Mouse (Mus musculus): Measurements from ENCODE around the gene Usb1. TPM values are rescaled to one million over a fixed set of nuclear protein-coding genes. Genes with fewer than 3 reads are reported as not detected.
A peak's percentile ranks its signal among the peaks of the same experiment; 100 is the strongest.

Gene Usb1
- polyA plus RNA-seq, 1 experiment from 2014 or later, result 43.0 TPM

DNA sequence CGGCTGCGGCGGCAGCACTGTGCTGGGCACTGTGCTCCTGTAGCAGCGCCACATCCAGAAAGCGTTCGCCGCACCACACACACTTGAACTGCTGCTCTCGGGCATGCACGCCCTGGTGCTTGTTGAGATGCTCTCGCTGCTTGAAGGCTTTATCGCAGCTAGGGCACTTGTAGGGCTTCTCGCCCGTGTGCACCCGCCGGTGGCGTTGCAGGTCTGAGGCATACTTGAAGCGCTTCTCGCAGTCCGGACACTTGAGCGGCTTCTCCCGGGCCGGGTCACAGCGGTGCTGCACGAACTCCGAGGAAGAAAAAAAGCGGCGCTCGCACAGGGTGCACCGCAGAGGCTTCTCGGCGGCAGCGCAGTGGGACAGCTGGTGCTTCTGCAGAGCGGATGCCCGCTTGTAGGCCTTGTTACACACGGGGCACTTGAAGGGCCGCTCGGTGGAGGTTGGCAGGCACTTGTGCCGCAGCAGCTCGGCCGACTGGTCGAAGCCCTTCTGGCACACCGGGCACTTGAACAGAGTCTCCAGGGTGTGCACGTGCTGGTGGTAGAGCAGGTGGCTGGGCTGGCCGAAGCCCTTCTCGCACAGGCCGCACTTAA, 4.1 kb upstream of the Usb1 start:
- 88% methylated on average over 46 of the region's 46 CpGs for WGBS
- H3K4me1 ChIP-seq (ENCODE audit: control insufficient read depth, insufficient read depth, low read length), result peaks cover 9% of the 10 kb centered on the region
- H3K4me3 ChIP-seq (ENCODE audit: low read depth, low read length), result no peak overlapping the region
- no peak overlapping the region for H3K27ac ChIP-seq (replicated peaks; ENCODE audit: low read depth, low read length)
- peaks cover 24% of the 10 kb centered on the region for H3K36me3 ChIP-seq (ENCODE audit: control insufficient read depth, insufficient read depth, low read length)
- H3K4me2 ChIP-seq (ENCODE audit: low read depth, severe bottlenecking), result no peak overlapping the region
- H3K9me3 ChIP-seq (ENCODE audit: control insufficient read depth, low read length), result no peaks in the 10 kb centered on the region
- no peaks in the 10 kb centered on the region for H3K27me3 ChIP-seq (ENCODE audit: control insufficient read depth, insufficient read depth, low read length)
- ATAC-seq (ENCODE audit: insufficient number of reproducible peaks, low FRiP score, low TSS enrichment, low read depth), result no peak
- no peak for DNase-seq (ENCODE audit: low spot score)
- H3K9ac ChIP-seq (ENCODE audit: low read length), result no peak overlapping the region

DNA sequence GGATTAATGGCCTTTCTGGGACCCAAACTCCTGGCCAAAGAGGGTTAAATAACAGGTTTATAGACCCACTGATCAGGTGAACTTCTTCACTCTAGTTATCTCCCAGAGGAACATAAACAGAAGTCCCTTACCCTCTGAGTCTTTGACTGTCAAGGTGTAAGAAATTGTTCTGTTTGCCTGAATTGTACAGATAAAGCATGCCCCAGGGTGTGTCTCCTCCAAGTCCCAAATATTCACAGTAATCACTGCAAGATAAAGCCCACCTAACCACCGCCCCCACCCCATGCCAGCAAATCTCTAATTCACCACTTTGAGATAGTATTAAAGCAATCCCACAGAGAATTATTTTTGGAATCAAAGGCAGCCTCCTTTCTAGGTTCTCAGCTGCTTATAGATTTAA, 1.7 kb upstream of the Usb1 start:
- Histone ChIP-seq H3K9me3 (ENCODE audit: control insufficient read depth, low read length) (no peaks in the 10 kb centered on the region), H3K4me2 (ENCODE audit: low read depth, severe bottlenecking) (peak overlapping the region; percentile 79), H3K9ac (ENCODE audit: low read length) (no peak overlapping the region; the same call in 1 of the 2 replicates), H3K27ac (replicated peaks; ENCODE audit: low read depth, low read length) (no peak overlapping the region), H3K27me3 (ENCODE audit: control insufficient read depth, insufficient read depth, low read length) (no peaks in the 10 kb centered on the region), H3K4me1 (ENCODE audit: control insufficient read depth, insufficient read depth, low read length) (peaks cover 9% of the 10 kb centered on the region), H3K4me3 (ENCODE audit: low read depth, low read length) (peak overlapping the region; percentile 86; the same call in 1 of the 2 replicates), H3K36me3 (ENCODE audit: control insufficient read depth, insufficient read depth, low read length) (peaks cover 24% of the 10 kb centered on the region)
- DNase-seq (ENCODE audit: low spot score) (no peak), ATAC-seq (ENCODE audit: insufficient number of reproducible peaks, low FRiP score, low TSS enrichment, low read depth) (no peak)
- 97% methylated on average over 1 of the region's 1 CpGs for WGBS

DNA sequence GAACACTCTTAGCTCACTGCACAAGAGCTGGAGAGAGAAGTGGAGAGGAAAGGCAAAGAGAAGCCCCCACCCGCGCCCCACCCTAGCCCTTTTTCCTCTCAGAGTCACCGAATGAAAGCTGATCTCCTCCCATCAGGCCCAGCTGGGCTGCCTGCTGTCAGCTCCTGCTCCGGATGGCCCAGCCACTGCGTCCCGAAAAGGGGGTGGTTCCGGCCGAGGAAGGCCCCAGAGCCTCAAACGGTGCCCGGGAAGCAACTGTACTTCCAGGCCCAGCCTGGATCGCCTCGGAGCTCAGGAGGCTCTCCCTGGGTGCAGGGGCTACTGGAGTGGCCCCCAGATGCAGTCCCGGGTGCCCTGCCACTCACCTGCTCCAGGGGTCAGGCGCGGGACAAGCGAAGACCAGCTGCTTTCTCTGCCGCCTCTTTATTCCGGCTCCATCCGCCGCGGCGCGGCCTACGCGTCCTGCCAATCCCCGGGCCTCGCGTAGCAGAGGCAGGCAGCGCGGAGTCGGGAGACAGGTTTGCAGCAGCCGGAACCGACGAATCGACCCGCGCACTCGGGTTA, 846 bp upstream of the Usb1 start:
- DNase-seq (ENCODE audit: low spot score), result no peak
- Histone ChIP-seq H3K27ac (replicated peaks; ENCODE audit: low read depth, low read length) (peak overlapping the region; percentile 90), H3K9ac (ENCODE audit: low read length) (peak overlapping the region; percentile 89), H3K27me3 (ENCODE audit: control insufficient read depth, insufficient read depth, low read length) (no peaks in the 10 kb centered on the region), H3K4me2 (ENCODE audit: low read depth, severe bottlenecking) (peak overlapping the region; percentile 79), H3K9me3 (ENCODE audit: control insufficient read depth, low read length) (no peaks in the 10 kb centered on the region), H3K4me1 (ENCODE audit: control insufficient read depth, insufficient read depth, low read length) (peaks cover 9% of the 10 kb centered on the region), H3K36me3 (ENCODE audit: control insufficient read depth, insufficient read depth, low read length) (peaks cover 22% of the 10 kb centered on the region), H3K4me3 (ENCODE audit: low read depth, low read length) (peak overlapping the region; percentile 86)
- WGBS, result under 1% methylated on average over 38 of the region's 38 CpGs
- peak; percentile 62 for ATAC-seq (ENCODE audit: insufficient number of reproducible peaks, low FRiP score, low TSS enrichment, low read depth)

DNA sequence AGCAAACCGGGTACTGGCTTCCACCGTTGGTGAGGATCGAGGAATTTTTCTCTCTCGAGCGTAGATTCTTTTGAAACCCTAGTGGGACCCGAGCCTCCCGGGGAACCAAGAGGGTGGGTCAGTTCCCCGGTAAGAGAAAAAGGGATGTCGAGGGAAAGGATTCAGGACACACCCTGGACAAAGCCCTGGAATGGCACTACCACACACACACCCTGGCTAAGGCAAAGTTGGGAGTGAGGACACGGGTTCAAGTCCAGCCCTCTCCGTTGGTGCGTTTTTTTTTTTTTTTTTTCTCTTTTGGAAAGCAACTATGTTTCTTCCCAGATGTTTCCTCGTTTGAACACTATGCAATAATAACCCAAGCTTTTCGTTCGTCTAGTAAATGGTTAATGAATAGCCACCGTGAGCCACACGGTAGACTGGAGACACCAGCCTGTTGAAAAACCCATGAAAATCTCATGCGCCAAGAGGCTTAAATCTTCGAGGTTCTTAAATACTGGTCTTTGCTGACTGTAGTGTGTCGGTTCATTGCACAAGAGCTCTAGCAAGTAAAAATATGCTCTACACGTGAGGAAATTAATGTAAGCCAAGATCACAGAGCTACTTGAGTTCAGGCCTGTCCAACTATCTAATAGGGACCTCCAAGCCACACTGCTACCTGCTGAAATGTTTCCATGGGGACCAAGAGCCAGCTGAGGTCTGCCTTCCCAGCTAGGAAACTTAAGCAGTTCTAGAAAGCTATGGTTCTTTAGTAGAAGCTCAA, 534 bp downstream of the Usb1 start:
- Histone ChIP-seq H3K27me3 (ENCODE audit: control insufficient read depth, insufficient read depth, low read length) (no peaks in the 10 kb centered on the region), H3K9me3 (ENCODE audit: control insufficient read depth, low read length) (no peaks in the 10 kb centered on the region), H3K4me2 (ENCODE audit: low read depth, severe bottlenecking) (peak overlapping the region; percentile 79; the same call in 1 of the 2 replicates), H3K36me3 (ENCODE audit: control insufficient read depth, insufficient read depth, low read length) (peaks cover 20% of the 10 kb centered on the region), H3K4me3 (ENCODE audit: low read depth, low read length) (peak overlapping the region; percentile 86), H3K9ac (ENCODE audit: low read length) (peak overlapping the region; percentile 8; the same call in 1 of the 2 replicates), H3K4me1 (ENCODE audit: control insufficient read depth, insufficient read depth, low read length) (peaks cover 9% of the 10 kb centered on the region), H3K27ac (replicated peaks; ENCODE audit: low read depth, low read length) (peak overlapping the region; percentile 90)
- WGBS, result 32% methylated on average over 21 of the region's 21 CpGs
- ATAC-seq (ENCODE audit: insufficient number of reproducible peaks, low FRiP score, low TSS enrichment, low read depth), result peak; percentile 29; the same call in 1 of the 2 replicates
- DNase-seq (ENCODE audit: low spot score), result no peak

DNA sequence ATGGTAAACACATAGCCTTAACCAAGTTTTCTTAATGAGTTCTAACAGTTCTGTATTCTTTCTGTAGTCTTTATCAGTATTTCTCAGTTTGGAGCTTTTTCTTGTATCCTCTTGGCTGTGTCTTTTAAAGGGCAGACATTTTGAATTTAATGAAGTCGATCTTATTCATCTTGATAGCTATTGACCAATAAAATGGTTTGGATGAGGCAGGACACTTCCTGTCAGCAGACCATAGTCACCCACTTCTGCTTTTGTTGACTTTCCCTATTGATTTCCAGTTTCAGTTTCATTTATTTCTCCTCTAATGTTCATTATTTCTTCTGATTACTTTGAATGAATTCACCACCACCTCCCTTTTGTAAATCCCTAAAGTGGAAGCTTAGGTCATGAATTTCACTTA, 3.6 kb downstream of the Usb1 start:
- peaks cover 2% of the 10 kb centered on the region; the same call in 1 of the 2 replicates for H3K36me3 ChIP-seq (ENCODE audit: control insufficient read depth, insufficient read depth, low read length)
- ATAC-seq (ENCODE audit: insufficient number of reproducible peaks, low FRiP score, low TSS enrichment, low read depth), result no peak
- 85% methylated on average over 1 of the region's 1 CpGs for WGBS

DNA sequence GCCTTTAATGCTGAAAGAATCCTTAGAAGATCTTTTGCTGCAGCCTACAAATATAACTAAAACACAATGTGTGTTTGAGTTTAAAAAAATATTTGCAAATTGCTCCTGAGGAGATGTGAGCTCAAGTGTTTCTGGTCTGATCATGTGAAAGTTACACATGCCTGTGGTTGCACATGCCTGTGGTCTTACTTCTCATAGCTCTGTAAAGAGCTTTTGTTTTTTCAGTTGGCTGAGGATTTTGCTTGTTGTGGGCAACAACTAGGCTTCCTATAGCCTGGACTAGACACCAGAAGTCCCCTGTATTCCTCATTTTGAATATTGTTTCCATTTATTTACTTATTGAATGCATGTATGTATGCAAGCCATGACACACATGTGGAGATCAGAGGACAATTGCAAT, 4.3 kb downstream of the Usb1 start:
- H3K36me3 ChIP-seq (ENCODE audit: control insufficient read depth, insufficient read depth, low read length), result peaks cover 2% of the 10 kb centered on the region; the same call in 1 of the 2 replicates

More for the DNA sequence above, 3.6 kb downstream of the Usb1 start:
- H3K9ac ChIP-seq (ENCODE audit: low read length), result no peak overlapping the region
- no peak overlapping the region for H3K4me2 ChIP-seq (ENCODE audit: low read depth, severe bottlenecking)
- H3K27ac ChIP-seq (replicated peaks; ENCODE audit: low read depth, low read length), result no peak overlapping the region
- no peaks in the 10 kb centered on the region for H3K27me3 ChIP-seq (ENCODE audit: control insufficient read depth, insufficient read depth, low read length)
- H3K9me3 ChIP-seq (ENCODE audit: control insufficient read depth, low read length), result no peaks in the 10 kb centered on the region
- no peak overlapping the region for H3K4me3 ChIP-seq (ENCODE audit: low read depth, low read length)
- peaks cover 3% of the 10 kb centered on the region; the same call in 1 of the 2 replicates for H3K4me1 ChIP-seq (ENCODE audit: control insufficient read depth, insufficient read depth, low read length)
- DNase-seq (ENCODE audit: low spot score), result no peak

DNA sequence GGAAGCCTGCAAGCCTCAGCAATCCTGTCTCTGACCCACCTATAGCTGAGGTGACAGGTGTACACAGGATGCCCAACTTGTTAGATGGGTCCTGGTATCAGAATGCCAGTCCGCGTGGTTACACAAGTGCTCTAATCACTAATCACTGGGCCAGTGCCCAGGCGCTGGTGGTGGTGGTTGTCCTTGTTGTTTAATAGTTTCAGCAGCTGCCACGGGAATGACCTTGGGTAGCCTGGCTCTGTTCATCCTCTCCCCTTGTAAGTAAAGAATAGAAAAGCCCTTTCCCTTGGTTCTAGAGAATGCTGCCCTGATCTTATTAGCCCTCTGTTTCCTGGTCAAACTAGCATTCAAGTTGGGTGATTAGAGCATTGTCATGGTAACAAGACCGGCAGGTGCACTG, 9.6 kb downstream of the Usb1 start:
- DNase-seq (ENCODE audit: low spot score), result no peak
- no peaks in the 10 kb centered on the region for H3K27me3 ChIP-seq (ENCODE audit: control insufficient read depth, insufficient read depth, low read length)
- no peaks in the 10 kb centered on the region for H3K4me1 ChIP-seq (ENCODE audit: control insufficient read depth, insufficient read depth, low read length)
- H3K9ac ChIP-seq (ENCODE audit: low read length), result no peak overlapping the region
- H3K36me3 ChIP-seq (ENCODE audit: control insufficient read depth, insufficient read depth, low read length), result 0 out of 2 replicates have a peak, but pooled peaks cover 2% of the 10 kb centered on the region
- 72% methylated on average over 5 of the region's 5 CpGs for WGBS
- no peaks in the 10 kb centered on the region for H3K9me3 ChIP-seq (ENCODE audit: control insufficient read depth, low read length)
- ATAC-seq (ENCODE audit: insufficient number of reproducible peaks, low FRiP score, low TSS enrichment, low read depth), result no peak
- no peak overlapping the region for H3K27ac ChIP-seq (replicated peaks; ENCODE audit: low read depth, low read length)
- no peak overlapping the region for H3K4me3 ChIP-seq (ENCODE audit: low read depth, low read length)
- H3K4me2 ChIP-seq (ENCODE audit: low read depth, severe bottlenecking), result no peak overlapping the region

More for the DNA sequence above, 4.3 kb downstream of the Usb1 start:
- no peak overlapping the region for H3K4me2 ChIP-seq (ENCODE audit: low read depth, severe bottlenecking)
- H3K4me3 ChIP-seq (ENCODE audit: low read depth, low read length), result no peak overlapping the region
- ATAC-seq (ENCODE audit: insufficient number of reproducible peaks, low FRiP score, low TSS enrichment, low read depth) (no peak), DNase-seq (ENCODE audit: low spot score) (no peak)
- no peaks in the 10 kb centered on the region for H3K4me1 ChIP-seq (ENCODE audit: control insufficient read depth, insufficient read depth, low read length)
- no peak overlapping the region for H3K9ac ChIP-seq (ENCODE audit: low read length)
- no peaks in the 10 kb centered on the region for H3K27me3 ChIP-seq (ENCODE audit: control insufficient read depth, insufficient read depth, low read length)
- no peaks in the 10 kb centered on the region for H3K9me3 ChIP-seq (ENCODE audit: control insufficient read depth, low read length)
- no peak overlapping the region for H3K27ac ChIP-seq (replicated peaks; ENCODE audit: low read depth, low read length)

DNA sequence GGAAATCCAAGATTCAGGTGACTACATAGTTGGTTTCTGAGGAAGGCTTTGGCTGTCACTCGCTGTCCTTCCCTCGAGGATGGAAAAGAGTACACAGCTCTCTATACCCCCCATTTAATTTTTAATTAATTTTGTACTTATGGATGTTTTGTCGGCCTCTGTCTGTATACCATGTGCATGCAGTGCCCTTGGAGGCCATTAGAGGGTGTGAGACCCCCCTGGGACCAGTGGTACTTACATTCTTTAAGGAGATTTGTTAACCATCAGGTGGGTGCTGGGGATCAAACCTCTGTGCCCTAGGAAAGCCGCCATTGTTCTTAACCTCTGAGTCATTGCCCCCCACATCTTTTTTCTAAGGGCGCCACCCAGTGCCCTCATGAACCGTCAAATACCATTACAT, 12.6 kb downstream of the Usb1 start:
- ATAC-seq (ENCODE audit: insufficient number of reproducible peaks, low FRiP score, low TSS enrichment, low read depth) (no peak), DNase-seq (ENCODE audit: low spot score) (no peak)
- H3K9ac ChIP-seq (ENCODE audit: low read length), result no peak overlapping the region
- WGBS, result 81% methylated on average over 6 of the region's 6 CpGs
- no peak overlapping the region for H3K4me2 ChIP-seq (ENCODE audit: low read depth, severe bottlenecking)
- H3K9me3 ChIP-seq (ENCODE audit: control insufficient read depth, low read length), result no peaks in the 10 kb centered on the region
- H3K4me3 ChIP-seq (ENCODE audit: low read depth, low read length), result no peak overlapping the region
- no peaks in the 10 kb centered on the region for H3K4me1 ChIP-seq (ENCODE audit: control insufficient read depth, insufficient read depth, low read length)
- H3K27me3 ChIP-seq (ENCODE audit: control insufficient read depth, insufficient read depth, low read length), result no peaks in the 10 kb centered on the region
- no peaks in the 10 kb centered on the region for H3K36me3 ChIP-seq (ENCODE audit: control insufficient read depth, insufficient read depth, low read length)
- H3K27ac ChIP-seq (replicated peaks; ENCODE audit: low read depth, low read length), result no peak overlapping the region

Measured in limb, embryonic 11.5 days (tissue).